Mouse (Mus musculus): ENCODE results near the gene Naif1. TPM values are rescaled to one million over a fixed set of nuclear protein-coding genes. Genes with fewer than 3 reads are reported as not detected.

Naif1 gene
- polyA plus RNA-seq, 1 experiment from 2014 or later: 5.8 TPM

- Histone ChIP-seq H3K27ac (replicated peaks) (no peak overlapping the region), H3K9ac (no peak overlapping the region), H3K36me3 (no peaks in the 10 kb centered on the region), H3K9me3 (no peaks in the 10 kb centered on the region), H3K4me1 (replicated peaks) (no peaks in the 10 kb centered on the region), H3K4me2 (no peak overlapping the region), H3K27me3 (no peaks in the 10 kb centered on the region), H3K4me3 (no peak overlapping the region)
- ATAC-seq (ENCODE audit: low FRiP score, low read depth): no peak
- WGBS: 75% methylated on average over 2 of the region's 2 CpGs
These were observed 44.3 kb downstream of the Naif1 start for GRCm38 (mm10) chr2:32494522-32494921.

GRCm38 (mm10) chr2:32495185-32495726, 45.0 kb downstream of the Naif1 start:
- 77% methylated on average over 20 of the region's 20 CpGs for WGBS
- no peaks in the 10 kb centered on the region for H3K4me1 ChIP-seq (replicated peaks)
- ATAC-seq (ENCODE audit: low FRiP score, low read depth): no peak

GRCm38 (mm10) chr2:32496190-32496589, 45.9 kb downstream of the Naif1 start:
- H3K4me3 ChIP-seq: no peak overlapping the region
- H3K27ac ChIP-seq (replicated peaks): no peak overlapping the region
- H3K4me1 ChIP-seq (replicated peaks): no peaks in the 10 kb centered on the region
- H3K4me2 ChIP-seq: no peak overlapping the region
- H3K9me3 ChIP-seq: no peaks in the 10 kb centered on the region
- no peaks in the 10 kb centered on the region for H3K36me3 ChIP-seq
- no peak overlapping the region for H3K9ac ChIP-seq
- H3K27me3 ChIP-seq: no peaks in the 10 kb centered on the region
- ATAC-seq (ENCODE audit: low FRiP score, low read depth): no peak
- 71% methylated on average over 5 of the region's 5 CpGs for WGBS

More at GRCm38 (mm10) chr2:32495185-32495726, 45.0 kb downstream of the Naif1 start:
- no peak overlapping the region for H3K4me3 ChIP-seq
- no peak overlapping the region for H3K27ac ChIP-seq (replicated peaks)
- no peaks in the 10 kb centered on the region for H3K27me3 ChIP-seq
- H3K9me3 ChIP-seq: no peaks in the 10 kb centered on the region
- no peak overlapping the region for H3K4me2 ChIP-seq
- no peak overlapping the region for H3K9ac ChIP-seq
- no peaks in the 10 kb centered on the region for H3K36me3 ChIP-seq

- H3K4me1 ChIP-seq (replicated peaks): no peaks in the 10 kb centered on the region
- no peak overlapping the region for H3K4me2 ChIP-seq
- no peak overlapping the region for H3K4me3 ChIP-seq
- no peaks in the 10 kb centered on the region for H3K9me3 ChIP-seq
- no peaks in the 10 kb centered on the region for H3K36me3 ChIP-seq
- H3K27me3 ChIP-seq: no peaks in the 10 kb centered on the region
- WGBS: 94% methylated on average over 4 of the region's 4 CpGs
- H3K9ac ChIP-seq: no peak overlapping the region
- H3K27ac ChIP-seq (replicated peaks): no peak overlapping the region
- no peak for ATAC-seq (ENCODE audit: low FRiP score, low read depth)
These were observed 49.1 kb downstream of the Naif1 start for GRCm38 (mm10) chr2:32499365-32499764.

- 77% methylated on average over 5 of the region's 5 CpGs for WGBS
- no peak overlapping the region for H3K4me2 ChIP-seq
- no peaks in the 10 kb centered on the region for H3K9me3 ChIP-seq
- no peak overlapping the region for H3K4me3 ChIP-seq
- H3K27me3 ChIP-seq: no peaks in the 10 kb centered on the region
- no peaks in the 10 kb centered on the region for H3K4me1 ChIP-seq (replicated peaks)
- no peak overlapping the region for H3K27ac ChIP-seq (replicated peaks)
- H3K9ac ChIP-seq: no peak overlapping the region
- no peaks in the 10 kb centered on the region for H3K36me3 ChIP-seq
- no peak for ATAC-seq (ENCODE audit: low FRiP score, low read depth)
These were observed 50.2 kb downstream of the Naif1 start for GRCm38 (mm10) chr2:32500461-32500860.

- WGBS: 75% methylated on average over 5 of the region's 5 CpGs
- Histone ChIP-seq H3K27me3 (no peaks in the 10 kb centered on the region), H3K4me1 (replicated peaks) (no peaks in the 10 kb centered on the region), H3K9ac (no peak overlapping the region), H3K9me3 (no peaks in the 10 kb centered on the region), H3K4me3 (no peak overlapping the region), H3K36me3 (no peaks in the 10 kb centered on the region), H3K27ac (replicated peaks) (no peak overlapping the region), H3K4me2 (no peak overlapping the region)
- ATAC-seq (ENCODE audit: low FRiP score, low read depth): no peak
These were observed 51.6 kb downstream of the Naif1 start for GRCm38 (mm10) chr2:32501754-32502324.

GRCm38 (mm10) chr2:32502843-32503242, 52.6 kb downstream of the Naif1 start:
- WGBS: 90% methylated on average over 12 of the region's 12 CpGs
- Histone ChIP-seq H3K27me3 (no peaks in the 10 kb centered on the region), H3K27ac (replicated peaks) (no peak overlapping the region), H3K36me3 (no peaks in the 10 kb centered on the region), H3K4me3 (no peak overlapping the region), H3K4me2 (no peak overlapping the region), H3K4me1 (replicated peaks) (no peaks in the 10 kb centered on the region), H3K9me3 (no peaks in the 10 kb centered on the region), H3K9ac (no peak overlapping the region)
- no peak for ATAC-seq (ENCODE audit: low FRiP score, low read depth)

- H3K9me3 ChIP-seq: no peaks in the 10 kb centered on the region
- H3K4me1 ChIP-seq (replicated peaks): no peaks in the 10 kb centered on the region
- WGBS: 56% methylated on average over 3 of the region's 3 CpGs
- no peak overlapping the region for H3K4me2 ChIP-seq
- H3K4me3 ChIP-seq: no peak overlapping the region
- no peak overlapping the region for H3K9ac ChIP-seq
- no peaks in the 10 kb centered on the region for H3K36me3 ChIP-seq
- no peak for ATAC-seq (ENCODE audit: low FRiP score, low read depth)
- H3K27me3 ChIP-seq: no peaks in the 10 kb centered on the region
- H3K27ac ChIP-seq (replicated peaks): no peak overlapping the region
These were observed 53.3 kb downstream of the Naif1 start for GRCm38 (mm10) chr2:32503588-32503987.

GRCm38 (mm10) chr2:32505536-32505935, 55.3 kb downstream of the Naif1 start:
- Histone ChIP-seq H3K4me1 (replicated peaks) (no peaks in the 10 kb centered on the region), H3K4me2 (no peak overlapping the region), H3K27ac (replicated peaks) (no peak overlapping the region), H3K9me3 (no peaks in the 10 kb centered on the region), H3K36me3 (no peaks in the 10 kb centered on the region), H3K9ac (no peak overlapping the region), H3K27me3 (no peaks in the 10 kb centered on the region), H3K4me3 (no peak overlapping the region)
- no peak for ATAC-seq (ENCODE audit: low FRiP score, low read depth)
- WGBS: 100% methylated on average over 2 of the region's 2 CpGs

Other genes starting within 250 kb of the Naif1 start
- gene Pomt1, start 213.9 kb upstream of the Naif1 start, polyA plus RNA-seq (2015; fragmentation: Nextera tagmentation; extraction: Ambion mirVana): 33.1 and 33.6 TPM in 2 replicates
- 97.4 and 99.6 TPM in 2 replicates for gene Uck1, start 190.3 kb upstream of the Naif1 start, polyA plus RNA-seq (2015; fragmentation: Nextera tagmentation; extraction: Ambion mirVana)
- gene Golga2, start 163.1 kb upstream of the Naif1 start, polyA plus RNA-seq (2015; fragmentation: Nextera tagmentation; extraction: Ambion mirVana): 31.5 and 32.0 TPM in 2 replicates
- 402 and 448 TPM in 2 replicates for gene Swi5, start 162.4 kb upstream of the Naif1 start, polyA plus RNA-seq (2015; fragmentation: Nextera tagmentation; extraction: Ambion mirVana)
- 48.2 and 60.7 TPM in 2 replicates for gene Ciz1, start 98.1 kb upstream of the Naif1 start, polyA plus RNA-seq (2015; fragmentation: Nextera tagmentation; extraction: Ambion mirVana)
- gene Dnm1, start 97.1 kb upstream of the Naif1 start, polyA plus RNA-seq (2015; fragmentation: Nextera tagmentation; extraction: Ambion mirVana): 77.2 and 86.0 TPM in 2 replicates
- gene 1110008P14Rik, start 68.5 kb upstream of the Naif1 start, polyA plus RNA-seq (2015; fragmentation: Nextera tagmentation; extraction: Ambion mirVana): 156 and 160 TPM in 2 replicates
- 0.73 and 1.2 TPM in 2 replicates for gene Lcn2, start 62.2 kb upstream of the Naif1 start, polyA plus RNA-seq (2015; fragmentation: Nextera tagmentation; extraction: Ambion mirVana)
- 51.0 and 57.4 TPM in 2 replicates for gene Ptges2, start 54.6 kb upstream of the Naif1 start, polyA plus RNA-seq (2015; fragmentation: Nextera tagmentation; extraction: Ambion mirVana)
- gene Slc25a25, start 988 bp downstream of the Naif1 start, polyA plus RNA-seq (2015; fragmentation: Nextera tagmentation; extraction: Ambion mirVana): 51.4 and 54.4 TPM in 2 replicates
- gene Fam102a, start 84.9 kb downstream of the Naif1 start, polyA plus RNA-seq (2015; fragmentation: Nextera tagmentation; extraction: Ambion mirVana): 7.5 and 9.5 TPM in 2 replicates
- gene Dpm2, start 120.4 kb downstream of the Naif1 start, polyA plus RNA-seq (2015; fragmentation: Nextera tagmentation; extraction: Ambion mirVana): 138 and 140 TPM in 2 replicates
- gene Pip5kl1, start 124.3 kb downstream of the Naif1 start, polyA plus RNA-seq (2015; fragmentation: Nextera tagmentation; extraction: Ambion mirVana): 11.9 and 15.3 TPM in 2 replicates
- gene 9430097D07Rik, start 125.2 kb downstream of the Naif1 start, polyA plus RNA-seq (2015; fragmentation: Nextera tagmentation; extraction: Ambion mirVana): 0.79 and 0.87 TPM in 2 replicates
- gene St6galnac4, start 136.6 kb downstream of the Naif1 start, polyA plus RNA-seq (2015; fragmentation: Nextera tagmentation; extraction: Ambion mirVana): 41.2 and 41.9 TPM in 2 replicates
- gene St6galnac6, start 149.3 kb downstream of the Naif1 start, polyA plus RNA-seq (2015; fragmentation: Nextera tagmentation; extraction: Ambion mirVana): 24.1 and 27.7 TPM in 2 replicates
- gene Ak1, start 171.3 kb downstream of the Naif1 start, polyA plus RNA-seq (2015; fragmentation: Nextera tagmentation; extraction: Ambion mirVana): 89.0 and 95.9 TPM in 2 replicates
- 29.2 and 33.9 TPM in 2 replicates for gene Eng, start 196.1 kb downstream of the Naif1 start, polyA plus RNA-seq (2015; fragmentation: Nextera tagmentation; extraction: Ambion mirVana)